Mouse (Mus musculus) naive thymus-derived CD4-positive, alpha-beta T cell, adult 2 months (primary cell): ENCODE results near the gene Rhbdd3.

Source experiments
- DNase-seq: peaks from one replicate; pipeline ENCODE4 v3.0.0-alpha.2; 2011; ENCODE audit warnings: low read depth

Gene Rhbdd3

DNA sequence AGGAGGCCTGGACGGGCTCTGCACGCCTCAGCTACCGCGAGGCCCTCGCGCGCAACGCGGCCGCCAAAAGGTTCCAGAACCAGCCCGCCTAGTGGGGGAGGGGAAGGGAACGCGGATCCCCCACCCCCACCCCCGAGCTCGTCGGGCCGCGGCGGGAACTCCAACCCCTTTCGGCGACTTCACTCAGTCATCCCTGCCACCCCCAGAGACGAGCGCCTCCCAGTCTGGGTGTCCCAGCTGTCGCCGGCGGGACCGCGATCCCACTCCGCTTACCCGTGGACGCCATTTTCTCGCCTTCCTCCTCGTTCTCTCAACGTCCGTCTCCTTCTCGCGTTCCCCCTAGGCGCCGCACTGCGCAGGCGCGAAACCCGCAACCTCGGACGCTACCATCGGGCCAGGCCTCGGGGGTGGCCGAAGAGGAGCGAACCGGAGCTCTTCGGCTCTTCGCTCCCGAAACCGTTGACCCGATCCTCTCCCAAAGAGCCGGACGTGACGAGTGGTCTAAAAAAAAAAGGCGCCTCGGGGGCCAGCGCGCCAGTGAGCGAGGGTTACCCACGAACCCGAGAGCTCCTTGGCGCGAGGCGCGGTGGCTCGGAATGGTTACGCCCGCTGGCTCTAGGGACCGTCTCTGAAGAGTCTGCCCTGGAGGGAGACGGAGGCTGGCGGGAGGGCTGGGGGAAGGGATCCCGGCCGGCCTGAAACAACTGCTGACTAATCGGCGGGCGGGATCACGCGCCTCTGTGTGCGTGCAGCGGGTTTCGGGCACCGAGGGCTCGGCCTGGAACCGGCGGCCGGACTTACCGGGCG lies at the start of gene Rhbdd3, which contains the start of gene Ewsr1:
Gene Rhbdd3 (plus strand): TSS at position 191 of the 807 bp plus-strand sequence.
Gene Ewsr1 (minus strand): TSS at position 531 of the 807 bp plus-strand sequence.
- peak; percentile 100 for DNase-seq

DNA sequence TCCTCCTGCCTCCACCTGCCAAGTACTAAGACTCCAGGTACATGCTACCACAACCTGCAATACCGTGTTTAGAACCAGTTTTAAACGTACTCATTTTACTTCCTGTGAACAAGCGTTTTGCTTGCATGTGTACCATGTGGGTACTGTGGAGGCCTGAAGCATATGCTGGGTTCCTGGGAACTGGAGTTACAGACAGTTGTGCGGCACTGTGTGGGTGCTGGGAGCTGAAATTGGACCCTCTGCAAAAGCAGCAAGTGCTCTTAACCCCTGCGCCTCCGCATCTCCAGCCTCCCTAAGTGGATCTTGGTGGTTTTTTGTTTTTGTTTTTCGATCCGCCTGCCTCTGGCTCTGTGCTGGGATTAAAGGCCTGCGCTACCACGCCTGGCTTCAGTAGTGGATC lies 47.1 kb upstream of the Rhbdd3 start:
- DNase-seq: no peak

DNA sequence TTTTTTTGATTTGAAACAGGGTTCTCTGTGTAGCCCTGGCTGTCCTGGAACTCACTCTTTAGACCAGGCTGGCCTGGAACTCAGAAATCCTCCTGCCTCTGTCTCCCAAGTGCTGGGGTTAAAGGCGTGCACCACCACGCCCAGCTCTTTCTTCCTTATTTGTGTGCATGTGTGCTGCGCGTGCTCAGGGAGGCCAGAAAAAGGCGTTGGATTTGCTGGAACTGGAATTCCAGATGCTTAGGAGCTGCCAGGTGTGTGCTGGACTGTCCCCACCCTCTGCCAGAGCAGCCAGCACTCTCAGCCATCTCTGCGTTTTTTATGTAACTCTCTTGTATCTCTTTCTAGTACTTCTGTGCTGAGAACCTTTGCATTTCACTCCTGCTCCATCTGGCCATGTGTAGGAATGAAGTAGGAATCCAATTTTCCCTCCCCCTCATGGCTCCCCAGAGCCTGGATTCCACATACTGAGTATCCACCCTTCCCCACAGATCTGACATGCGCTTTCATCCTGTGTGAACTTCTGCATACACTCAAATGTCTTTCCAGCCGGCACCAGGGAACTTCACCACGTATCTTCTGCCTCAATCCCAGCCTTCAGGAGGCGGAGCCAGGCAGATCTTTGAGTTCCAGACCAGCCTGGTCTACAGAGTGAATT lies 46.4 kb upstream of the Rhbdd3 start:
- DNase-seq: no peak

DNA sequence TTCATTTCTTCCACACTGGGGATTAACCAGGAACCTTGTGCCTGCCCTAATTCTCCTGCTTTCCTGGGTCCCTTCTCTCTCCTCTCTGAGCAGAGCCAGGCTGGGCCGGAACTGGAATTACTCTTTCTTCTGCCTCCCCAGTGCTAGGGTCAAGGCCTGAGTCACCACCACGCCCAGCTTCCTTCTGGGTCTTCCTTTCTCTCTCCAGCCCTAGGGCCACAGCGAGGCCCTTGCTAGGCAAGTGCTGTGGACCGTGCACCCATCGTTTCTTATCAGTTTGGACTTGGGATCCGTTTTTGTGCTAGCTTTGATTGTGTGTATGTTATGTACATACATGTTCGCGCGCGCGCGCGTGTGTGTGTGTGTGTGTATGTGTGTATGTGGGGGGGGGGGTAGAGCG lies 44.6 kb upstream of the Rhbdd3 start:
- no peak for DNase-seq

DNA sequence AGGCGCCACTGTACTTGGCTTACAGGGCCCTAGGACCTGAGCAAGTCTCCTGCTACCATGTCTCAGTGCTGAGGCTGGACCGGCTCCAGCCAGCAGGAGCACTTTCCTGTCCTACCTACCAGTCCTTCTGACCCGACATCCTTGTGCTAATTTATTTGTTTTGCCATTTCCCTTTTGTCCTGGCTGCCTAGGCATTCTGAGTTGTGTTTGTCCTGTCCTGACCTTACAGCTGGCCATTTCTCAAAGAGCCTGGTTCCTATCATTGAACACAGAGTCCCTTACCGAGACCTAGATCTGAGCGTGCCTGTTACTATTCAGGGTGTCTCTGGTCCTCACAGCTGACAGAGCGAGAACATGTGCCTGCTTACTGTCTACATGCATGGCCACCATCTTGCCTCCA lies 43.9 kb upstream of the Rhbdd3 start:
- DNase-seq: no peak

DNA sequence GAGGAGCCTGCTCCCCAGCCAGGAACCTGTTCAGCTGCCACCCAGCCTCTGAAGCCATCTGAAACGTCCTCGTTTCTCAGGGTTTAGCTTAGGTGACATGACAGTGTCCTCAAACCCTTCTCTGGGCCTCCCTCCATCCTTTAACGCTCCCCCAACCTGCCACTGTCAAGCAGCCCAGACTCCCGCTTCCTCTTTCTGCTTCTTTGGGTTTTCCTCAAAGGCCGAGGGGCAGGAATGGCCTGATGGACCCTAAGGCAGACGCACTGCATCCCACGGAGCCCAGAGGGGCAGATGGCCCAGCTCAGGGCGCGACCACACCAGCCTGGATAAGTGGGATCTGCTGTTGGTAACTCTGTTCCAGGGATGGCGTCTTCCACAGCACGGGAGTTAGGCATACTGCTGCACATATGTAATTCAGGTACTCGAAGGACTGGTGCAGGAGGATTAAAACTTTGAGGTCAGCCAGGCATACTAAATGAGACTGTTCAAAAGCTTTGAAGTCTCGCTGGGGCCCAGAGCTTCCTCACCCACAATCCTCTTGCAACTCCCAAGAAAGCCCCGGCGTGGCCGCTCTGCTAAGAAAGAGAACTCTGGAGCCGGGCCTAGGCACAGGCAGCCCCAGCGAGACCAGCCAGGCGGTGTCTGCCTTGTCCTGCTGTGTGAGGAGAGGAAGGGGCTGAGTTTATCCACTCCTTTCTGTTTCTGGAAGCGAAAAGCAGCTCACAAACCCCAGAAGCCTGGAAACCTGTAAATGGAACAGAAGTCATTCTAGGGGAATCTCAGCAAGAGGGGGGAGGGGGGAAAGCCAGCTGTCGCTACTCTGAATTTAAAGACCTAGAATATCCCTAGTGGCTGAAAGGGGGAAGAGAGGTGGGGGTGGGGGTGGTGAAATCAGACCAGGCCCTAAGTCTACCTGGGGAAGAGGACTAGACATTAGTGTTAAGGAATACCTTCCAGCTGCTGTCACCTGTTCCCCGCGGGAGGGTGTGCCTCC lies 42.5 kb upstream of the Rhbdd3 start:
- DNase-seq: no peak

DNA sequence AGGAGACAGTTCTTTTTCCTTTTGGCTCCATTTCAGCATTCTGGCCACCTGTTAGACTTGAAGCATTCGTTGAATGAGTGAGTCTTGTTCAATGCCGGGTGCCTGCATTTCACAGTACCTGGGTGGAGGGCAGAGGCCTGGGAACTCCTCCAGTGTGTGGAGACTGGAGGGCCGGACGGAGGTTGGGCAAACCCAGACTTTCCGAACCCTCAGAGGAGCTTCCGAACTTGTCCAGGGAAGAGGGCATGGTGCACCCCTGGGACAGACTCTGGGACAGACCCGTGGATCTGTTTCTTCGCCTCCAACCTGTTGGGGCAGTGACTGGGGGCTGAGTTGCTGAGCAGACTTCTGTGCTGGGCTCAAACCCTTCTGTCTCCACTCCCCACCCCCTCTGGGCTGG lies 41.7 kb upstream of the Rhbdd3 start:
- DNase-seq: no peak

DNA sequence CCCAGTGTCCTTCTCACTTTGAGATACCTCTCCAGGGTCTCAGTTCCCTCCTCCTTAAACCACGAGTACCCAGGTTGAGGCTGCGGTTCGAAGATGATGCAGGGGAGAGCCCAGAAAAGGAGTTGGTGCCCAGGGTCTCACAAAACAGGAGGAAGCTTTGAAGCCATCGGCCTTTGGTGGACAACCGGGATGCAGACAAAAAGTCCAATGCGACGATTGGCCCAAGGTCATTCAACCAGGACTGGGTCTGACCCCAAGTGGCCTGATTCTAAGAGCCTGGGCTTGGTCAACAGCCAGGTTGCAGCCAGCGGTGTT lies 41.2 kb upstream of the Rhbdd3 start:
- no peak for DNase-seq

DNA sequence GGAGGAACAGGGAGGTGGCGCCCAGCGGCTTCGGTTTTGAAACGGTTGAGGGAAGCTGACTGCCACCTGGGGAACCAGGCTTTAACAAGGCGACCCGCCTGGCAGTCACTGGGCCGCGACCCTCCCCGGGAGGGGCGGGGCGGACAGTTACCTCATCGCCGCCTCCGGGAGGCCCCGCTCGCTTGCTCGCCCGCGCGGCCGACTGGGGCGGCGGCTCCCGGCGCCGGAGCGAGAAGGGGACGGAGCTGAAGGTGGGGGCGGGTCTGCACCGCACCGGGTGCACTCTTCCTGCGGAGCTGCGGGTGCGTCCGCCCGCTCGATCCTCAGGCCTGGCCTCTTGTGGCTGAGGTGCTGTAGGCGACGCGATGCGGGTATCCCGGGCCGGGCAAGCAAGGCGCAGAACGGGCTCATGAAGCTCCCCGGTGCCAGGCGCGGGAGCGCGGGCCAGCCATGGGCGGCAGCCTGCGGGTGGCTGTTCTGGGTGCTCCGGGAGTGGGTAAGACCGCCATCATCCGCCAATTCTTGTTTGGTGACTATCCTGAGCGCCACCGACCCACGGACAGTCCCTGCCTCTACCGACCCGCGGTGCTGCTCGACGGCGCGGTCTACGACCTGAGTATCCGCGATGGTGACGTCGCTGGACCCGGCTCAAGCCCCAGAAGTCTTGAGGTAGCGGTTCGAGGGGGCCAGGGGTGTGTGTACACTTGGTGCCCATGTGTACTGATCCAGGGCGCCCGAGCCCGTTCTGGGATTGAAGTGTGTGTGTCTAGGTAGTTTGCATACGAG lies 40.7 kb upstream of the Rhbdd3 start, which contains the start of gene Rasl10a:
Gene Rasl10a (plus strand): TSS at position 273 of the 786 bp plus-strand sequence.
- DNase-seq: peak; percentile 59

DNA sequence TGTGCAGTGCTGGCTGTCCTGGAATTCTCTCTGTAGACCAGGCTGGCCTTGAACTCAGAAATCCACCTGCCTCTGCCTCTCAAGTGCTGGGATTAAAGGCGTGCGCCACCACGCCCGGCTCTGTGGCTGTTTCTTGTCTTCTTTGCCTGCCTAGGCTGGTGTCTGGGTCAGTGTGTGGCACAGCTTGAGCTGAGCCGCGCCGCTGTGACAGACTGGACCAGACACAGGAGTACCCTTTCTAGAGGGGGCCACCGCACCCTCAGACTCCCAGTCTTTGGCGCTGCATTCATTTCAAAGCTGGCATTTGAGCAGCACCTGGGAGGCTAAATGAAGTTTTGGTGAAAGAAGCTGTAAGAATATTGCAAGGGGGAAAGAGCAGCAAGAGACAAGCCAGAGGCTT lies 39.9 kb upstream of the Rhbdd3 start:
- peak; percentile 29 for DNase-seq

DNA sequence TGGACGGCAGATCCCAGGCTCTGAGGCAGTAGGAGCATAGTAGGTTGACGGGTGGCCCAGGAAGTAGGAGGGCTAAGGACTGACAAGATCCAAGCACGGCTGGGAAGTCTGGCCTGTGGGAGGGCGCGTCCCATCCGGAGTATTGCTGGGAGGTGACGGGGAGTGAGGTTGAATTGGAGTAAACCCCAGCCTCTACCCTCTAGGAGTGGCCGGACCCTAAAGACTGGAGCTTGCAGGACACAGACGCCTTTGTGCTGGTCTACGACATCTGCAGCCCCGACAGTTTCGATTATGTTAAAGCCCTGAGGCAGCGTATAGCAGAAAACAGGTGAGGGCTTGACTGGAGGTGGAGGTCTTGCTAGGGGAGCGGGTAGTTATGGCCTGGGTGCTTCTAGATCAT lies 39.5 kb upstream of the Rhbdd3 start:
- no peak for DNase-seq

DNA sequence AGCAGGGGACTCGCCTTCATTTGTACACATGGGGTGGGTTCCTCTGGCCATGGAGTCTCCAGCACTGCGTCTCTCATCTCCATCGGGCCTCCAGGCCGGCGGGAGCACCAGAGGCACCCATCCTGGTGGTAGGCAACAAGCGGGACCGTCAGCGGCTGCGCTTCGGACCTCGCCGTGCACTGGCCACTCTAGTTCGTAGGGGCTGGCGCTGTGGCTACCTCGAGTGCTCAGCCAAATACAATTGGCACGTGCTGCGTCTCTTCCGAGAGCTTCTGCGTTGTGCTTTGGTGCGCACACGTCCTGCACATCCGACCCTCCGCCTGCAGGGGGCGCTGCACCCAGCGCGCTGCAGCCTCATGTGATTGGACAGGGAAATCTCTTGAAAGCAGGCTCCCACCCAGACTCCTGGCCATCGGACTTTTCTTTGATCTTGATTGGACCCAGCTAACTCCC lies 39.0 kb upstream of the Rhbdd3 start:
- DNase-seq: peak; percentile 68

DNA sequence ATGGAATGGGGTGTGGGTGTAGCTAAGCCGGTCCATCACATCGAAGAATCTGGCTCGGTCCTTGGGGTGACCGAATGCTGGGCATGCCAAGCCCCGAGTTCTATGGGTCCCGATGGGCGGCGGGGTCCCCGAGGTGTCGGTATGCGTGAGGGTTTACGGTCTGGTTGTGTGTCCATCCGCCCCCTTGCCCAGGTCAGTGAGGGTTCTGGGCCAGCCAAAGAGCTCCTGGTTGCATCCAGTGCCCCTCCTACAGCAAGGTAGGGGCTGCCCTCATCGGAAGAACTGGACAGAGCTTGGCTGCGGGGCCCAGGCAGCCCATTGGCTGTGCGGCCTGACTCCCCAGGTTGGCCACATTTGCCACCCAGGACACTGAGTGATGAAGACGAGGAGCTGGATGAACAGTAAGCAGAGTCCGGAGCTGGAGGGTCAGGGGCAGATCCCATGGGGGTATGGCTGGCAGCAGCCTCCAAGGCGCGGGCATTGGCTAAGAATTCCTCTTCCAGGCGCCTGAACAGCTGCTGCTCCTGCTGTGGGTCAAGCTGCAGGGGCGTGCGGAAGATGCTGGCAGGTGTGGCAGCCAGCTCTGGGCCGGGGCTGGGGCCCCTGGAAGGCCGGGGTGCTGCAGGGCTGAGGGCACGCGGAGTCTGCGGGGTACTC lies 37.8 kb upstream of the Rhbdd3 start:
- DNase-seq: no peak

DNA sequence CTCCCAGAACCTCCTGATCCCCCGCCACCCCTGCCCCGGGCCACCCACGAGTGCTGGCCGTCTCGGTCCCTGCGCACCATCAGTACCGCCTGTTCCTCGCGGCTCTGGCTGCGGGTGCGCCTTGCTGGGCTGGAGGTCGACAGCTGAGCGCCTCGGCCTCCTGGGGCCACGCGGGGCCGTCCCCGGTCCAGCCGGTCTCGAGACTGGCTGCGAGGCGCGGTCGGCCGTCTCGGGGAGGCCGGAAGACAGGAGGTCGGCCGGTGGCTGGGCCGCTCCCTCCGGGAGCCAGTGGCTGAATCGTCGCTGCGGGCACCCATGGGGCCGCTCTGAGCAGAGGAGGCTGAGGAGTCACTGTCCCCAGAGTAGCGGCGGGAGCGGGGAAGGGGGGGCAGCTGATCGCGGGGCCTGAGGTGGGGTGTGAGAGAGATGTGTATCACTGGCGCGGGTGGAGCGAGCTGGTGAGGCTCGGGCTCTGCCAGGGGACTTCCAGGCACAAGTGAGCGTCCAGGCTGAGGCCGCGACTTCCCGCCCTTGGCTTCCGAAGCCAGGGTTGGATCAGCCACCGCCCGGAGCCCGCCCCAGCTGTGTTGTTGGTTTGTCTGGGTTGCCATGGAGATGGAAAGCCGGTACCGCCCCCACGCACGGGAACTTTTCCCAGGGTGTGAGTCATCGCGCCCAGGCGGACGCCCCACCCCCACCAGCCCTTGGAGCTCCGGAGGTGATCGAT lies 37.1 kb upstream of the Rhbdd3 start:
- peak; percentile 75 for DNase-seq

DNA sequence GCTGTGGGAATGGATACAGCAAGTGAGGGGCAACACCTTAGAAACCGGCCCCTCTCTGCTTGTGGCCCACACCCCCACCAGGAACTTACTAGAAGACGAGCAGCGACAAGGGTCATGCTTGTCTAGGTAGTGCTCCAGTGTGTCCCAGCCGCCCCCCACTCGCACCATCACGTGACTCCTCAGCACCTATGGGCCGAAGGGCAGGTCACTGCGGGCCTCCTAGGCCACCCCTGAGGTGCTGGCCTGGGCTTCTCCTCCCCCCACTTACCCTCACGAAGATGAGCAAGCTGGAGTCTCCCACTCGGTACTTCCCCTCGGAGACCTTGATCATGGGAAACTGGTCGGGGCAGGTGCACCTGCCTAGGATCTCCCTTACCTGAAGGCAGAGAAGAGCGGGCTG lies 36.4 kb upstream of the Rhbdd3 start:
- DNase-seq: no peak

DNA sequence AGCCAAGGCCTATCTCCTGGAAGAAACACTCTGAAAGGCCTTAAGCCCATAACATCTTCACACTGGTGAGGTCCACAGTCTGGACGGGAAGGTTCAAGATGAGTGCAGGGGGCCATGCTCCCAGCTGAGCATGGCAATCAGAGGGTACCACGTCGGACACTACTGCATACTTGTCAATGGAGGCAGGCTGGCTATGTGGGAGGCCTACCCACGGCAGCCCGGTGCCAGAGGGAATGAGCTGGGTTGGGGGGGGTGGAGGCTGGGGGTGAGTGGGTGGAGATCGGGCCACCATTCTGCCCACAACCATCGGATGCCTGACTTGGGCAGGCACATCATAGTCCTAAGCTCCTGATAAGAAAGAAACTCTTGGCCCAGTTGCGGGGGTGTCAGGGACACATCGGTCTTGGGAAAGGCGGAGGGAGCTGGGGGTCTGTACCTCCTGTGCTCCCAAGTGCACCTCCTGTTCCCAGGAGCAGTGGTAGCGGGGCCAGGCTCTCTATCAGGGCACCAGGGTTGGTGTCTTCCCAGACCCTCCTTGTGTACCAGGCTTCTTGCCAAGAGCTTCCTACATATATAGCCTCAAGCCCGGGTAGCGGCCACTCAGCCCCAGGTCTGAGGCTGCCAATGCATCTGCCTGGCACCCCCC lies 35.7 kb upstream of the Rhbdd3 start:
- DNase-seq: no peak

DNA sequence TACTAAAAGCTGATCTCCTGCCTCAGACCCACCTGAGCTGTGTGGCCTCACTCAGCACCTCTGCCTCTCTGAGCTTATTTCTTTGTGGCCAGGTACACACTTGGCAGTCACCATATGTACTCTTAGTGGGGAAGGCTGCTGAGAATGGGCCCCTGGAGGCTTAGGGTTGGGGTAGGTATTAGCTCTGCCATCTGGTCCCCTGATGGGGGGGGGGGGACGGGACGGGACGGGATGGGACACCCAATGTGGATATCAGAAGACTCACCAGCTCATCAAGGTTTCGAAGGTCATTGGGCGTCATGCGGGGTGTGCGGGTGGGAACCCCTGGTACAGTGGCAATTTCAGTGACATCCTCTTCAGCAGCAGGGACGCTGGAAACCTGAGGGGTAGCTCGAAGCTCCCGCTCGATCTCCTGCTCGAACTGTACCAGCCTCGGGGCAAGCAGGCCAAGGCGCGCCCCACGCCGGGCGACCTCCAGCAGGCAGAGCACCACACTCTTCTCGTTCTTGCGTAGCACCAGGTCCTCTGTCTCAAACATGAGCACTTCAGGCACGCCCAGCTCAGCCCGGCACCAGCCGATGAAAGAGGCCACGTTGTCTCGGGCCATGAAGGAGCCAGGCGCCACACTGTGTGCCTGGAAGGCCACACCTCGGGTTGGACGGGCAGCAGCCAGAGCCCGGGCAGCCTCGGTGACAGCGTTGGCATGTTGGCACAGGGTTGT lies 35.0 kb upstream of the Rhbdd3 start:
- no peak for DNase-seq

DNA sequence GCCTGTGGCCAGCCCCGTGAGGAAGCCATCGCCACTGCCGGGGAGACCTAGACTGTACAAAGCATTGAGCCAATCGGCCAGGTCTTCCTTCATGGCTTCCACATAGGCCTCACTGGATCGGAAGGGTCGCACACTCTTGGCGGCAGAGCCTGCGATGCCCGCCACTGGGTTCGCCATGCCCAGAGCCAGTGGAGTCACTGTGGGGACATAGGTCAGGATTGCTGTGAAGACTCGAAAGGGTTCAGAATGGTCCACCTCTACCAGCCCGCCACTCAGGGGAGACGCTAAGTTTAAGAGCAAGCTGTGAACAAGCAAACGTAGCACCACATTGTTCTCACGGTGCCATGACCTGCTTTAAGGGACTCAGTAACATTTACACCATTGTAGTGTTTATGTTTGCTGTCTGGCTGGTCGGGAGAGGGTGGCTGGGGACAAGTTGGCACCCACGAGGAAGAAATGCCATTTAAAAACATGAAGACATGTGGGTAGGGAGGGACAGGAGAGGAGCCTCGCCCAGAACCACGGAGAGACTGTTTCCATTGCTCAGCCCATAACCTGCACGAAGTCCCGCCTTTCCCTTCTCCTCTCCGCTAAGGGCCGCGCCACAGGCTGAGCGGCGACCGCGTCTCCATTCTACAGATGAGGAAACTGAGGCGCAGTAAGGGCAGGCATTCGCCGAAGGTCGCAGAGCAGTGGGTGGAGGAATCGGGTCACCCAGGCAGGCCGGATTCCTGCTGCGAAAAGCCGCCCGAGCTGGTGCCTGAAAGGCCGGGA lies 34.3 kb upstream of the Rhbdd3 start:
- DNase-seq: peak; percentile 51
